Mouse (Mus musculus) megakaryocyte-erythroid progenitor cell, adult 5 weeks (primary cell): ENCODE results near the gene Olfr1466. TPM values are rescaled to one million over a fixed set of nuclear protein-coding genes. Genes with fewer than 3 reads are reported as not detected.

Source experiments
- polyA plus RNA-seq: library from polyadenylated mRNA; stranded (reverse); fragments of >175 nt; gene quantifications from 2 replicates; pipeline ENCODE4 v1.2.3, GENCODE M21; 2012

The Olfr1466 gene
- not detected in 2 replicates for polyA plus RNA-seq

DNA sequence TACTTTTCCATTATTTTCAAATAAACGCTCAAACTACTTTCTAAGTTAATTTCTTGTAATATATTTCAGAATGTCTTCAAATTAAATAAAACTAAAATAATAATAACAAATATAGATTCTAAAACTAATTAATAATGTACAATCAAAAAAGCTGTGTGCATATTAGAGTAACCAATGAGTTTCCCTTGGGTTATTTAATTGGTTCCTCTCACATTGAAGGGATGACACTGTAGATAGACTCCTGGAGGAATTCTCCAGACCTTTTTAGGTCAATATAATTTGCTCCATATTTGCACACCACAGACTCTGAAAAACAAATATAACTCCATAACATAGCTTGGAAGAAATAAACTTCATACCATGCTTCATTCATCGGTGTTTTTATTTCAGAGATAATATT lies at the start of gene Olfr1466:
Olfr1466 (plus strand) TSS at position 301 of the 400 bp plus-strand sequence.

DNA sequence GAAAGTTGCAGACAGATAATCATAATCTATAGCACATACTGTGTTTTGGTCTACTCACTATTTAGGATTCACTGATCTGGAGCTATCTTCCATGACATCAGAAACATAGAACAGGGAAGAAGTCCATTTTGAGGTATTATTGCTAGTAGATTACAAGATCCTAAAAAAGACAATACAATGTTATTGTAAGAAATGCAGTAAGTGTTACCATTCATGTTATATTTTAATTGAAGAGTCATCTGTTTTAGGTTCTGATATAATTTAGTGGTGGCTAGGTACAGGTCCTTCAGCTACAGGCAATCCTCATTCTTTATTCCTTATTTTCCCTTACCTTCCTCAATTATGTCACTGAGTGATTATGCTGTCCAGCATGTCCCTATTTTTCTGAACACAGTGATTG lies 23.2 kb upstream of the Olfr1466 start, which contains the start of gene Olfr1465:
Olfr1465 (minus strand) TSS at position 101 of the 400 bp plus-strand sequence.

GRCm38 (mm10) chr19:13361936-13362335 lies 23.3 kb downstream of the Olfr1466 start, which contains the start of gene Olfr1467:
Olfr1467 (plus strand) TSS chr19:13362236.

Other genes starting within 250 kb of the Olfr1466 start
- gene Olfr1457, start 241.0 kb upstream of the Olfr1466 start, polyA plus RNA-seq = not detected in 2 replicates
- gene Olfr1458, start 232.1 kb upstream of the Olfr1466 start, polyA plus RNA-seq = not detected in 2 replicates
- gene Olfr1459, start 189.3 kb upstream of the Olfr1466 start, polyA plus RNA-seq = not detected in 2 replicates
- not detected in 2 replicates for gene Olfr1461, start 175.9 kb upstream of the Olfr1466 start, polyA plus RNA-seq
- not detected in 2 replicates for gene Olfr1462, start 153.1 kb upstream of the Olfr1466 start, polyA plus RNA-seq
- gene Olfr1463, start 107.5 kb upstream of the Olfr1466 start, polyA plus RNA-seq = not detected in 2 replicates
- gene Olfr1465, start 23.3 kb upstream of the Olfr1466 start, polyA plus RNA-seq = not detected in 2 replicates
- gene Olfr1467, start 23.4 kb downstream of the Olfr1466 start, polyA plus RNA-seq = 0.04 and 0.11 TPM in 2 replicates
- gene Olfr1469, start 69.0 kb downstream of the Olfr1466 start, polyA plus RNA-seq = not detected in 2 replicates
- not detected in 2 replicates for gene Olfr1471, start 104.5 kb downstream of the Olfr1466 start, polyA plus RNA-seq
- not detected in 2 replicates for gene Olfr1472, start 117.2 kb downstream of the Olfr1466 start, polyA plus RNA-seq
- gene Olfr1474, start 130.7 kb downstream of the Olfr1466 start, polyA plus RNA-seq = not detected in 2 replicates
- not detected in 2 replicates for gene Olfr1475, start 141.3 kb downstream of the Olfr1466 start, polyA plus RNA-seq
- 0.03 TPM in 1 of 2 replicates, not detected in the other for gene Olfr1477, start 161.7 kb downstream of the Olfr1466 start, polyA plus RNA-seq
- gene Olfr1480, start 189.1 kb downstream of the Olfr1466 start, polyA plus RNA-seq = not detected in 2 replicates
- not detected in 2 replicates for gene Olfr1484, start 244.6 kb downstream of the Olfr1466 start, polyA plus RNA-seq